ENCODE assay signal across 20 mouse cellular contexts in genomic region chr6:38742441-38742840, GRCm38 (mm10).
"Had no signal": no experiment of that assay in that cellular context is flagged by ENCODE, and none has a peak within 500 bp of the region (broad histone marks: within the 10 kb centered on the region; RNA-seq: fewer than 3 reads in every experiment).

No protein-coding gene starts in this region.

- H3K27me3 ChIP-seq: kidney, embryonic 15.5 days; limb, embryonic 13.5 days; liver, embryonic 12.5 days; liver, embryonic 15.5 days; lung, embryonic 15.5 days had no signal

- H3K4me1 ChIP-seq: kidney, embryonic 15.5 days; lung, embryonic 15.5 days had no signal

- DNase-seq: kidney, adult 11 months; kidney, adult 8-10 months; kidney, postnatal 10 days; kidney, postnatal 36 days; liver; lung, adult 18-20 months; lung, postnatal 10 days; lung, postnatal 4 days; midbrain, embryonic 14.5 days; right cerebral cortex, adult 18-20 months; right cerebral cortex, postnatal 14 days; right cerebral cortex, postnatal 4 days; thymus, postnatal 25 days had no signal

- H3K4me2 ChIP-seq: kidney, embryonic 15.5 days; limb, embryonic 13.5 days; liver, embryonic 12.5 days; liver, embryonic 15.5 days; lung, embryonic 15.5 days; midbrain, embryonic 11.5 days had no signal

- H3K4me3 ChIP-seq: kidney, embryonic 15.5 days; limb, embryonic 10.5 days; limb, embryonic 13.5 days; liver, embryonic 12.5 days; liver, embryonic 15.5 days; lung, embryonic 15.5 days had no signal

- ATAC-seq: liver, embryonic 12.5 days had no signal

- H3K9me3 ChIP-seq: kidney, embryonic 15.5 days; limb, embryonic 10.5 days; limb, embryonic 13.5 days; liver, embryonic 12.5 days; liver, embryonic 15.5 days; lung, embryonic 15.5 days had no signal

- H3K9ac ChIP-seq: kidney, embryonic 15.5 days; limb, embryonic 13.5 days; liver, embryonic 12.5 days; liver, embryonic 15.5 days; lung, embryonic 15.5 days had no signal

- H3K27ac ChIP-seq: kidney, embryonic 15.5 days; limb, embryonic 10.5 days; limb, embryonic 13.5 days; liver, embryonic 12.5 days; liver, embryonic 15.5 days; lung, embryonic 15.5 days had no signal
